Mouse (Mus musculus) stomach, postnatal 0 days (tissue): ENCODE measurements around the gene Gfra1.

Experiments
- CTCF ChIP-seq: IDR thresholded peaks from 2 replicates; pipeline ENCODE4 v1.5.1; 2016; ENCODE audit warnings: antibody characterized with exemption, low read depth, mild to moderate bottlenecking, moderate library complexity
- EP300 ChIP-seq: optimal IDR thresholded peaks from 2 replicates; pipeline ENCODE3; 2016; ENCODE audit warnings: antibody characterized with exemption

DNA sequence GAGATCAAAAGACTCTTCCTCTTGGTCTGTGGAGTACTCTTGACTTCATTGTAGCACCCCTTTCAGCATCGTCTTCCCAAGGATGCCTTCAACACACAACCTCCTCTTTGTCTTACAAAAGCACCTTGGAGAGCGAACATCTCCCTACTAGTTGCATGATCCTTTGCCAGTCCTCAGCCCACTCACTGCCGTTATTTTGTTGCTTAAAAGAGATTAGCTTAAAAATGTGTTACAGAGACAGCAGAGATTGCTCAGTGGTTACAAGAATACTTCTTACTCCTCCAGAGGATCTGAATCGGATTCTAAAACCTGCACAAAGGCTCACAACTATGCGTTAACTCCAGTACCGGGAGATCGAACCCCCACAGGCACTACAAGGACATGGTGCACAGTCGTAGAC is 205.5 kb downstream of the Gfra1 start:
- TF ChIP-seq CTCF = no peak
- TF ChIP-seq EP300 = no peak
